Mouse (Mus musculus): ENCODE results near the gene Brpf1. TPM values are rescaled to one million over a fixed set of nuclear protein-coding genes. Genes with fewer than 3 reads are reported as not detected.

Brpf1 gene
- polyA plus RNA-seq, 1 experiment from 2014 or later: 7.5 TPM

- DNase-seq: no peak
- H3K27me3 ChIP-seq: no peaks in the 10 kb centered on the region
- H3K4me2 ChIP-seq: no peak overlapping the region
Observed at GRCm38 (mm10) chr6:113336852-113337620, 30.1 kb downstream of the Brpf1 start.

GRCm38 (mm10) chr6:113341574-113341973 lies 34.6 kb downstream of the Brpf1 start:
- H3K4me3 ChIP-seq (replicated peaks): no peak overlapping the region
- ATAC-seq (ENCODE audit: low read depth) (no peak), DNase-seq (no peak)
- 50% methylated on average over 6 of the region's 6 CpGs for whole genome bisulfite sequencing (ENCODE audit: insufficient replicate concordance)
- peaks cover 3% of the 10 kb centered on the region; the same call in 1 of the 2 replicates for H3K36me3 ChIP-seq
- H3K9me3 ChIP-seq (replicated peaks): no peaks in the 10 kb centered on the region
- H3K4me1 ChIP-seq (replicated peaks): peaks cover 27% of the 10 kb centered on the region
- no peaks in the 10 kb centered on the region for H3K27me3 ChIP-seq
- no peak overlapping the region for H3K4me2 ChIP-seq
- H3K9ac ChIP-seq: no peak overlapping the region
- H3K27ac ChIP-seq: no peak overlapping the region

More at GRCm38 (mm10) chr6:113336852-113337620, 30.1 kb downstream of the Brpf1 start:
- 25% methylated on average over 8 of the region's 8 CpGs for WGBS (ENCODE audit: insufficient replicate concordance)
- Histone ChIP-seq H3K4me3 (replicated peaks) (no peak overlapping the region), H3K36me3 (peaks cover 40% of the 10 kb centered on the region), H3K4me1 (replicated peaks) (peaks cover 20% of the 10 kb centered on the region), H3K9ac (no peak overlapping the region), H3K9me3 (replicated peaks) (no peaks in the 10 kb centered on the region), H3K27ac (no peak overlapping the region)
- ATAC-seq (ENCODE audit: low read depth): peak; percentile 54; the same call in 1 of the 2 replicates

GRCm38 (mm10) chr6:113342297-113342696 lies 35.4 kb downstream of the Brpf1 start:
- Histone ChIP-seq H3K4me1 (replicated peaks) (peaks cover 22% of the 10 kb centered on the region), H3K36me3 (peaks cover 3% of the 10 kb centered on the region; the same call in 1 of the 2 replicates), H3K9me3 (replicated peaks) (no peaks in the 10 kb centered on the region), H3K4me3 (replicated peaks) (no peak overlapping the region; the same call in 1 of the 2 replicates), H3K27me3 (no peaks in the 10 kb centered on the region), H3K4me2 (peak overlapping the region; percentile 71; the same call in 1 of the 2 replicates), H3K27ac (no peak overlapping the region), H3K9ac (no peak overlapping the region)
- DNase-seq (no peak), ATAC-seq (ENCODE audit: low read depth) (no peak)
- 38% methylated on average over 4 of the region's 7 CpGs for WGBS (ENCODE audit: insufficient replicate concordance)

GRCm38 (mm10) chr6:113343177-113344092 lies 36.5 kb downstream of the Brpf1 start, which contains the start of gene Camk1:
Gene Camk1 (minus strand): TSS chr6:113343984.
- no peaks in the 10 kb centered on the region for H3K27me3 ChIP-seq
- 0 out of 2 replicates have a peak within 1 kb of the TSS, but pooled peaks have one; percentile 15 for H3K27ac ChIP-seq
- 0 out of 2 replicates have a peak, but pooled peaks cover 3% of the 10 kb centered on the region for H3K36me3 ChIP-seq
- peak within 1 kb of the TSS; percentile 71 for H3K4me2 ChIP-seq
- H3K4me3 ChIP-seq (replicated peaks): peak within 1 kb of the TSS; percentile 60
- H3K4me1 ChIP-seq (replicated peaks): peaks cover 19% of the 10 kb centered on the region
- H3K9ac ChIP-seq: peak within 1 kb of the TSS; percentile 79
- ATAC-seq (ENCODE audit: low read depth) (peak; percentile 76), DNase-seq (peak; percentile 53)
- H3K9me3 ChIP-seq (replicated peaks): no peaks in the 10 kb centered on the region
- 16% methylated on average over 32 of the region's 32 CpGs for WGBS (ENCODE audit: insufficient replicate concordance)

- Histone ChIP-seq H3K36me3 (0 out of 2 replicates have a peak, but pooled peaks cover 2% of the 10 kb centered on the region), H3K27me3 (no peaks in the 10 kb centered on the region), H3K4me2 (peak overlapping the region; percentile 71), H3K9ac (peak overlapping the region; percentile 79; the same call in 1 of the 2 replicates), H3K4me3 (replicated peaks) (peak overlapping the region; percentile 60; the same call in 1 of the 2 replicates), H3K9me3 (replicated peaks) (no peaks in the 10 kb centered on the region), H3K27ac (no peak overlapping the region), H3K4me1 (replicated peaks) (peaks cover 19% of the 10 kb centered on the region)
- DNase-seq (no peak), ATAC-seq (ENCODE audit: low read depth) (no peak)
- 43% methylated on average over 2 of the region's 2 CpGs for WGBS (ENCODE audit: insufficient replicate concordance)
Observed at GRCm38 (mm10) chr6:113344321-113344720, 37.4 kb downstream of the Brpf1 start.

GRCm38 (mm10) chr6:113346897-113347296 lies 40.0 kb downstream of the Brpf1 start:
- Histone ChIP-seq H3K4me1 (replicated peaks) (peaks cover 15% of the 10 kb centered on the region), H3K36me3 (no peaks in the 10 kb centered on the region), H3K9ac (no peak overlapping the region), H3K4me2 (no peak overlapping the region), H3K27ac (no peak overlapping the region), H3K9me3 (replicated peaks) (no peaks in the 10 kb centered on the region), H3K27me3 (no peaks in the 10 kb centered on the region), H3K4me3 (replicated peaks) (no peak overlapping the region)
- no peak for ATAC-seq (ENCODE audit: low read depth)
- DNase-seq: no peak
- 57% methylated on average over 4 of the region's 4 CpGs for WGBS (ENCODE audit: insufficient replicate concordance)

- Histone ChIP-seq H3K27me3 (no peaks in the 10 kb centered on the region), H3K9ac (no peak overlapping the region), H3K4me2 (no peak overlapping the region), H3K4me3 (replicated peaks) (no peak overlapping the region), H3K9me3 (replicated peaks) (no peaks in the 10 kb centered on the region), H3K4me1 (replicated peaks) (no peaks in the 10 kb centered on the region), H3K27ac (no peak overlapping the region), H3K36me3 (no peaks in the 10 kb centered on the region)
- no peak for ATAC-seq (ENCODE audit: low read depth)
- DNase-seq: no peak
Observed at GRCm38 (mm10) chr6:113350538-113350937, 43.6 kb downstream of the Brpf1 start.

GRCm38 (mm10) chr6:113351161-113351560 lies 44.2 kb downstream of the Brpf1 start:
- WGBS (ENCODE audit: insufficient replicate concordance): 88% methylated on average over 1 of the region's 1 CpGs
- no peak overlapping the region for H3K27ac ChIP-seq
- H3K4me2 ChIP-seq: no peak overlapping the region
- no peaks in the 10 kb centered on the region for H3K27me3 ChIP-seq
- no peak overlapping the region for H3K4me3 ChIP-seq (replicated peaks)
- no peak overlapping the region for H3K9ac ChIP-seq
- no peak for ATAC-seq (ENCODE audit: low read depth)
- DNase-seq: no peak
- no peaks in the 10 kb centered on the region for H3K4me1 ChIP-seq (replicated peaks)
- H3K36me3 ChIP-seq: no peaks in the 10 kb centered on the region
- H3K9me3 ChIP-seq (replicated peaks): no peaks in the 10 kb centered on the region

GRCm38 (mm10) chr6:113351653-113352052 lies 44.7 kb downstream of the Brpf1 start:
- H3K4me3 ChIP-seq (replicated peaks): no peak overlapping the region
- ATAC-seq (ENCODE audit: low read depth): no peak
- H3K4me1 ChIP-seq (replicated peaks): no peaks in the 10 kb centered on the region
- H3K27ac ChIP-seq: no peak overlapping the region
- DNase-seq: no peak
- no peak overlapping the region for H3K9ac ChIP-seq
- H3K36me3 ChIP-seq: no peaks in the 10 kb centered on the region
- H3K27me3 ChIP-seq: no peaks in the 10 kb centered on the region
- no peak overlapping the region for H3K4me2 ChIP-seq
- H3K9me3 ChIP-seq (replicated peaks): no peaks in the 10 kb centered on the region
- WGBS (ENCODE audit: insufficient replicate concordance): 23% methylated on average over 10 of the region's 10 CpGs

GRCm38 (mm10) chr6:113352820-113353219 lies 45.9 kb downstream of the Brpf1 start:
- H3K27ac ChIP-seq: no peak overlapping the region
- no peak overlapping the region for H3K4me3 ChIP-seq (replicated peaks)
- H3K27me3 ChIP-seq: no peaks in the 10 kb centered on the region
- ATAC-seq (ENCODE audit: low read depth) (no peak), DNase-seq (no peak)
- H3K36me3 ChIP-seq: no peaks in the 10 kb centered on the region
- no peaks in the 10 kb centered on the region for H3K9me3 ChIP-seq (replicated peaks)
- no peak overlapping the region for H3K4me2 ChIP-seq
- no peak overlapping the region for H3K9ac ChIP-seq
- H3K4me1 ChIP-seq (replicated peaks): no peaks in the 10 kb centered on the region
- WGBS (ENCODE audit: insufficient replicate concordance): 53% methylated on average over 3 of the region's 3 CpGs

GRCm38 (mm10) chr6:113353696-113354095 lies 46.8 kb downstream of the Brpf1 start:
- H3K4me1 ChIP-seq (replicated peaks): no peaks in the 10 kb centered on the region
- H3K9me3 ChIP-seq (replicated peaks): no peaks in the 10 kb centered on the region
- no peak overlapping the region for H3K4me3 ChIP-seq (replicated peaks)
- H3K36me3 ChIP-seq: no peaks in the 10 kb centered on the region
- 32% methylated on average over 3 of the region's 3 CpGs for WGBS (ENCODE audit: insufficient replicate concordance)
- H3K4me2 ChIP-seq: no peak overlapping the region
- no peak overlapping the region for H3K9ac ChIP-seq
- H3K27ac ChIP-seq: no peak overlapping the region
- ATAC-seq (ENCODE audit: low read depth): no peak
- H3K27me3 ChIP-seq: no peaks in the 10 kb centered on the region
- DNase-seq: no peak
